Mouse (Mus musculus) spleen, embryonic (tissue): ENCODE measurements around the gene Pgm5.

Source experiments
- CTCF ChIA-PET: fragments of 350-600 bp; sonication (Branson Sonifier 250); formaldehyde crosslinking; loops from one replicate; lab custom pipeline; 2022; lab: Charles Lee

Gene Pgm5

GRCm38 (mm10) chr19:24871037-24871635 is 9.5 kb upstream of the Pgm5 start:
- CTCF ChIA-PET: interaction anchor here (0.7 to 1.0 kb wide), 4 partner anchors 13 to 318 kb away, joined by 3 to 4 read pairs (median 3); no protein-coding TSS in a partner anchor

GRCm38 (mm10) chr19:24865436-24865835 is 3.8 kb upstream of the Pgm5 start:
- CTCF ChIA-PET: no interaction called here

- CTCF ChIA-PET: no interaction called here
Measured at GRCm38 (mm10) chr19:24861276-24861611, 411 bp downstream of the Pgm5 start.

- CTCF ChIA-PET: no interaction called here
Measured at GRCm38 (mm10) chr19:24851456-24852315, 10.0 kb downstream of the Pgm5 start.

- CTCF ChIA-PET: no interaction called here
Measured at GRCm38 (mm10) chr19:24848844-24849243, 12.8 kb downstream of the Pgm5 start.

- CTCF ChIA-PET: no interaction called here
Measured at GRCm38 (mm10) chr19:24848345-24848744, 13.3 kb downstream of the Pgm5 start.

- CTCF ChIA-PET: interaction anchor here (0.6 kb wide), 1 partner anchor 31 kb away, joined by 4 read pairs; no protein-coding TSS in a partner anchor
Measured at GRCm38 (mm10) chr19:24845007-24845546, 16.6 kb downstream of the Pgm5 start.

- CTCF ChIA-PET: no interaction called here
Measured at GRCm38 (mm10) chr19:24842080-24842479, 19.6 kb downstream of the Pgm5 start.

- CTCF ChIA-PET: no interaction called here
Measured at GRCm38 (mm10) chr19:24824517-24824916, 37.1 kb downstream of the Pgm5 start.

- CTCF ChIA-PET: no interaction called here
Measured at GRCm38 (mm10) chr19:24815661-24816221, 45.9 kb downstream of the Pgm5 start.

- CTCF ChIA-PET: no interaction called here
Measured at GRCm38 (mm10) chr19:24812861-24813293, 48.8 kb downstream of the Pgm5 start.

GRCm38 (mm10) chr19:24812106-24812810 is 49.4 kb downstream of the Pgm5 start:
- CTCF ChIA-PET: no interaction called here

- CTCF ChIA-PET: no interaction called here
Measured at GRCm38 (mm10) chr19:24811451-24811850, 50.2 kb downstream of the Pgm5 start.

GRCm38 (mm10) chr19:24806013-24806412 is 55.6 kb downstream of the Pgm5 start:
- CTCF ChIA-PET: no interaction called here

- CTCF ChIA-PET: no interaction called here
Measured at GRCm38 (mm10) chr19:24797606-24798005, 64.0 kb downstream of the Pgm5 start.

- CTCF ChIA-PET: no interaction called here
Measured at GRCm38 (mm10) chr19:24794350-24794749, 67.3 kb downstream of the Pgm5 start.

GRCm38 (mm10) chr19:24793545-24794139 is 68.0 kb downstream of the Pgm5 start:
- CTCF ChIA-PET: no interaction called here

GRCm38 (mm10) chr19:24792876-24793275 is 68.8 kb downstream of the Pgm5 start:
- CTCF ChIA-PET: no interaction called here

- CTCF ChIA-PET: interaction anchor here (0.7 kb wide), 1 partner anchor 79 kb away, joined by 15 read pairs; no protein-coding TSS in a partner anchor
Measured at GRCm38 (mm10) chr19:24785898-24786297, 75.8 kb downstream of the Pgm5 start.

- CTCF ChIA-PET: no interaction called here
Measured at GRCm38 (mm10) chr19:24785056-24785675, 76.5 kb downstream of the Pgm5 start.

GRCm38 (mm10) chr19:24783736-24784135 is 77.9 kb downstream of the Pgm5 start:
- CTCF ChIA-PET: no interaction called here
